Mouse (Mus musculus): ENCODE data around the gene Atp6v0d1. TPM values are rescaled to one million over a fixed set of nuclear protein-coding genes. Genes with fewer than 3 reads are reported as not detected.
"Not testable (repeated sequence)": the region's sequence is repeated elsewhere in the genome, so short reads cannot be mapped to it uniquely, and the experiment has no call there.

The Atp6v0d1 gene
- polyA plus RNA-seq, 1 experiment from 2014 or later: 74.6 TPM

GRCm38 (mm10) chr8:105574741-105575140 is 8.9 kb upstream of the Atp6v0d1 start:
- ATAC-seq (ENCODE audit: insufficient read depth): no peak
- Histone ChIP-seq H3K4me3 (ENCODE audit: low read depth, low read length) (no peak overlapping the region), H3K27ac (ENCODE audit: low read depth) (no peak overlapping the region), H3K27me3 (ENCODE audit: insufficient read depth, low read length) (no peaks in the 10 kb centered on the region), H3K9me3 (ENCODE audit: low read depth, low read length) (no peaks in the 10 kb centered on the region), H3K9ac (no peak overlapping the region), H3K4me2 (no peak overlapping the region), H3K4me1 (ENCODE audit: insufficient read depth) (no peaks in the 10 kb centered on the region), H3K36me3 (ENCODE audit: insufficient read depth) (no peaks in the 10 kb centered on the region)
- 39% methylated on average over 6 of the region's 6 CpGs for WGBS
- TF ChIP-seq CTCF (IDR thresholded peaks at IDR 0.05; ENCODE audit: low read depth): no peak
- DNase-seq: no peak

DNA sequence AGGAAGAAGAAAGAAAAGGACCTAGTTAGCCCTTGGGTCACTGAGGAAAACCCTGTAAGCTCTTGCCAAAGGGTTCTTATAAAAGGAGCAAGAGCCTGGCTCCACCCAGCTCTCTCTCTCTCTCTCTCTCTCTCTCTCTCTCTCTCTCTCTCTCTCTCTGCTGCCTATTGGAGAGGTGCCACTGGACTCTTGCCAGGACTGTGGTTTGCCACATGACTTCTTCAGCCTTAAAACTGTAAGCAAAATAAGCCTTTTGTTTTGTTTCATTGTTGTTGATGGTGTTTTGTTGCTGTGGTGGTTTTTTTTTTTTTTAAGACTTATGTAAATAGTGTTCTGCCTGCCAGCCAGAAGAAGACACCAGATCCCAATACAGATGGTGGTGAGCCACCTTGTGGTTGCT is 7.6 kb upstream of the Atp6v0d1 start:
- H3K4me1 ChIP-seq (ENCODE audit: insufficient read depth): no peaks in the 10 kb centered on the region
- no peak overlapping the region for H3K9ac ChIP-seq
- DNase-seq: peak; percentile 75
- ATAC-seq (ENCODE audit: insufficient read depth): no peak
- H3K27me3 ChIP-seq (ENCODE audit: insufficient read depth, low read length): no peaks in the 10 kb centered on the region
- TF ChIP-seq CTCF (IDR thresholded peaks at IDR 0.05; ENCODE audit: low read depth): no peak
- no peak overlapping the region for H3K4me2 ChIP-seq
- no peaks in the 10 kb centered on the region for H3K36me3 ChIP-seq (ENCODE audit: insufficient read depth)
- no peak overlapping the region for H3K4me3 ChIP-seq (ENCODE audit: low read depth, low read length)
- H3K27ac ChIP-seq (ENCODE audit: low read depth): no peak overlapping the region
- H3K9me3 ChIP-seq (ENCODE audit: low read depth, low read length): no peaks in the 10 kb centered on the region

- H3K4me1 ChIP-seq (ENCODE audit: insufficient read depth): peaks cover 3% of the 10 kb centered on the region; the same call in 1 of the 2 replicates
- TF ChIP-seq CTCF (IDR thresholded peaks at IDR 0.05; ENCODE audit: low read depth): no peak
- no peaks in the 10 kb centered on the region for H3K36me3 ChIP-seq (ENCODE audit: insufficient read depth)
- 81% methylated on average over 9 of the region's 9 CpGs for WGBS
- no peaks in the 10 kb centered on the region for H3K27me3 ChIP-seq (ENCODE audit: insufficient read depth, low read length)
- no peak for DNase-seq
- H3K4me3 ChIP-seq (ENCODE audit: low read depth, low read length): no peak overlapping the region
- no peak overlapping the region for H3K9ac ChIP-seq
- ATAC-seq (ENCODE audit: insufficient read depth): no peak
- no peak overlapping the region for H3K4me2 ChIP-seq
- H3K27ac ChIP-seq (ENCODE audit: low read depth): no peak overlapping the region
- H3K9me3 ChIP-seq (ENCODE audit: low read depth, low read length): no peaks in the 10 kb centered on the region
Measured at GRCm38 (mm10) chr8:105571810-105572209, 6.0 kb upstream of the Atp6v0d1 start.

DNA sequence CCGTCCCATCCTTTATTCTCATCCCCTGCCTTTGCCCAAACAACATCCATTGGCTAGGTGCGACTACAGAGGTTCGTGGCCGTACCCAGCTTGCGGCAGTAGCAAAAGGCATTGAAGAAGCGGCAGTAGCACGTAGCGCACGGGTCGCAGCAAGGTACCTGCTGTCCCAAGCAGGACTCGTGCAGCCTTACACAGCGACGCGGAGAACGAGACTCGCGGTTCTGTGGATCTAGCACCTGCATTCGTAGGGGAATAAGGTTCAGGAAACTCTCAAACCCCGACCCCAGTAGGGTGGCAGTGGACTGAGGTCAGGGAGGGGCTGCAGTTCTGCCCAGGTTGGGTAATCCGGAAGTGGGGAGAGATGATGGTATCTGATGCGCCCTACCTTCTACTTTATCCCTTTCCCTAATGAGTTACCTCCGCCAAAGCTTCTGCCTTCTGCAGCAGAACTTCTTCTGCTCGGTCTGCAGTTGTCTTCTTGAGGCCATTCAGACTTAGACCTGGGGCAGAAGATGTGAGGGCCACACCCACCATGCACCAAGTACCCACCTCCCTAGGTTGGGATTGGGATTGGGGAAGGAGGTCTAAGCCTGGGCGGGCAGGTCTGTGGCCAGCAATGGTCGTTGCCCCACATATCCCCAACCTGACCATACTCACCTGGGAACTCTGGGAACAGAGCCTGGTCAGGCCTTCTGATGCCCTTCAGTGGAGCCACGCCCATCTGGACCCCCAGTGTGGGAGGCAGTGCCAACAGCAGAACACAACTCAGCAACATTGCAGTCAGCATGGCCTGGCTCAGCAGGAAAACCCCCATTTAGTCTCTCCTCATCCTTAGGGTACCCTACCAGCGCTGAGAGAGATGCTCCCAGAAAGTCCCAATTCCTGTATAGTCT is 1.1 kb upstream of the Atp6v0d1 start:
- peak overlapping the region; percentile 62 for H3K9ac ChIP-seq
- no peak overlapping the region for H3K27ac ChIP-seq (ENCODE audit: low read depth)
- H3K36me3 ChIP-seq (ENCODE audit: insufficient read depth): 0 out of 2 replicates have a peak, but pooled peaks cover 2% of the 10 kb centered on the region
- H3K4me1 ChIP-seq (ENCODE audit: insufficient read depth): peaks cover 10% of the 10 kb centered on the region
- peak; percentile 56 for DNase-seq
- TF ChIP-seq CTCF (IDR thresholded peaks at IDR 0.05; ENCODE audit: low read depth): no peak
- H3K4me2 ChIP-seq: peak overlapping the region; percentile 80
- peak overlapping the region; percentile 74 for H3K4me3 ChIP-seq (ENCODE audit: low read depth, low read length)
- no peaks in the 10 kb centered on the region for H3K27me3 ChIP-seq (ENCODE audit: insufficient read depth, low read length)
- H3K9me3 ChIP-seq (ENCODE audit: low read depth, low read length): no peaks in the 10 kb centered on the region
- peak; percentile 8; the same call in 1 of the 2 replicates for ATAC-seq (ENCODE audit: insufficient read depth)
- WGBS: 20% methylated on average over 27 of the region's 27 CpGs

DNA sequence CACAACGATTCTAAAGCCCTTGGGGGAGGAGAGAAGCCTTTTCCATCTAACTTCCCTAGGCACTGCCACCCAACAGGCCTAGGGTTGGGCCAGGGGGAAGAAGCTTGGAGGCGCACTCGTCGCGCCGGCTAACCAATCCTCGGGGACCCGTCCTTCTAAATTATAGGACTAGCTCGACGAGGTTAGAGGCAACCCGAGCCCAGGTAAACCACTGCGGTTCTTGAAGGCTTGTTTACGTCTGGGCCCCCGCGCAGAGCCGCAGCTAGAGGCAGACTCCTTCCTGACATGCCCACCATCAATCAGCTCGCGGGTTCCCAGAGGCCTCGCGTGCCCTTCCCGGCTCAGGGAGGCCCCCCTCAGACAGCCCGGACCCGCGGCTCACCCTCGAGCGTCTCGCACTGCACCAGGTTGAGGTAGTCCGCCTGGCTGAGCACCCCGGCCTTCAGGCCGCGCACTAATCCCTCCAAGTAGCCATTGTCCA is 406 bp downstream of the Atp6v0d1 start:
- no peak for TF ChIP-seq CTCF (IDR thresholded peaks at IDR 0.05; ENCODE audit: low read depth)
- ATAC-seq (ENCODE audit: insufficient read depth) (peak; percentile 71), DNase-seq (peak; percentile 26)
- H3K36me3 ChIP-seq (ENCODE audit: insufficient read depth): 0 out of 2 replicates have a peak, but pooled peaks cover 2% of the 10 kb centered on the region
- H3K9me3 ChIP-seq (ENCODE audit: low read depth, low read length): no peaks in the 10 kb centered on the region
- H3K27me3 ChIP-seq (ENCODE audit: insufficient read depth, low read length): no peaks in the 10 kb centered on the region
- peak overlapping the region; percentile 80 for H3K4me2 ChIP-seq
- H3K9ac ChIP-seq: peak overlapping the region; percentile 73
- H3K4me3 ChIP-seq (ENCODE audit: low read depth, low read length): peak overlapping the region; percentile 74
- WGBS: under 1% methylated on average over 31 of the region's 31 CpGs
- H3K27ac ChIP-seq (ENCODE audit: low read depth): peak overlapping the region; percentile 72
- H3K4me1 ChIP-seq (ENCODE audit: insufficient read depth): peaks cover 10% of the 10 kb centered on the region

- peak overlapping the region; percentile 73 for H3K9ac ChIP-seq
- H3K36me3 ChIP-seq (ENCODE audit: insufficient read depth); H3K9me3 ChIP-seq (ENCODE audit: low read depth, low read length); H3K27ac ChIP-seq (ENCODE audit: low read depth); DNase-seq; H3K27me3 ChIP-seq (ENCODE audit: insufficient read depth, low read length); ATAC-seq (ENCODE audit: insufficient read depth): not testable (repeated sequence)
- peaks cover 10% of the 10 kb centered on the region for H3K4me1 ChIP-seq (ENCODE audit: insufficient read depth)
- peak overlapping the region; percentile 80 for H3K4me2 ChIP-seq
- 79% methylated on average over 9 of the region's 9 CpGs for WGBS
- H3K4me3 ChIP-seq (ENCODE audit: low read depth, low read length): peak overlapping the region; percentile 74
Measured at GRCm38 (mm10) chr8:105564573-105565229, 1.1 kb downstream of the Atp6v0d1 start.

DNA sequence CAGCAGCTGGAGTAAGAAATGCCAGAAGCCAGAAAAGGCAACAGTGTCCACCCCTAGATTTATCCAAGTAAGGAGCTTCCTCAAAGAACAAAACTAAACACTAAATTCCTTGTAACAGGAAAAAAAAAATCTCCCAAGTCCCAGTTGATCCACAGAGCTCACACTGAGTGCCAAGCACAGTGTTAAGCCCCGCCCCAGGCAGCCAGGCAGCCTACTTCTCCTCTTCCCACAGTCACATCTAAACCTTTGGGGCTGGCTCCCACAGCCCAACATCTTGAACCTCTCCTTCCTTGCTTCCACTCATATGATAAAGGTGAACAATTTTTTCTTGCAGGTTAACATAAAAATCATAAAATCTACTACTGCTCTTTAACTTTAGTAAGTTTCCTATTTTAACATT is 2.0 kb downstream of the Atp6v0d1 start:
- Histone ChIP-seq H3K4me1 (ENCODE audit: insufficient read depth) (peaks cover 10% of the 10 kb centered on the region), H3K9me3 (ENCODE audit: low read depth, low read length) (no peaks in the 10 kb centered on the region), H3K36me3 (ENCODE audit: insufficient read depth) (peaks cover 5% of the 10 kb centered on the region; the same call in 1 of the 2 replicates), H3K9ac (no peak overlapping the region), H3K4me2 (no peak overlapping the region), H3K27me3 (ENCODE audit: insufficient read depth, low read length) (no peaks in the 10 kb centered on the region), H3K4me3 (ENCODE audit: low read depth, low read length) (no peak overlapping the region), H3K27ac (ENCODE audit: low read depth) (no peak overlapping the region)
- ATAC-seq (ENCODE audit: insufficient read depth) (no peak), DNase-seq (no peak)
- no peak for TF ChIP-seq CTCF (IDR thresholded peaks at IDR 0.05; ENCODE audit: low read depth)
- 87% methylated on average over 1 of the region's 1 CpGs for WGBS
